Mouse (Mus musculus) granulocyte monocyte progenitor cell, adult 5-6 weeks (primary cell): ENCODE measurements around the gene Sprr2d. TPM values are rescaled to one million over a fixed set of nuclear protein-coding genes. Genes with fewer than 3 reads are reported as not detected.

Experiments used
- ATAC-seq: replicated peaks from 2 replicates; pipeline ENCODE4 v1.8.0; 2016; ENCODE audit warnings: mild to moderate bottlenecking, moderate TSS enrichment, inconsistent platforms; ENCODE audit not compliant: poor library complexity, severe bottlenecking
- total RNA-seq, 2 experiments: library from RNA; stranded (forward) in 1 of 2; stranded (reverse) in 1 of 2; fragments of 200-712, 200-1000 nt in 1 of 2; fragments of >200 nt in 1 of 2; fragmentation: Nextera tagmentation in 1 of 2; gene quantifications; 2 replicates each; pipeline ENCODE4 v1.2.3; 2014 to 2017

The Sprr2d gene
- total RNA-seq (2014; fragmentation: Nextera tagmentation) (not detected in 2 replicates), total RNA-seq (2017) (not detected in 2 replicates)

DNA sequence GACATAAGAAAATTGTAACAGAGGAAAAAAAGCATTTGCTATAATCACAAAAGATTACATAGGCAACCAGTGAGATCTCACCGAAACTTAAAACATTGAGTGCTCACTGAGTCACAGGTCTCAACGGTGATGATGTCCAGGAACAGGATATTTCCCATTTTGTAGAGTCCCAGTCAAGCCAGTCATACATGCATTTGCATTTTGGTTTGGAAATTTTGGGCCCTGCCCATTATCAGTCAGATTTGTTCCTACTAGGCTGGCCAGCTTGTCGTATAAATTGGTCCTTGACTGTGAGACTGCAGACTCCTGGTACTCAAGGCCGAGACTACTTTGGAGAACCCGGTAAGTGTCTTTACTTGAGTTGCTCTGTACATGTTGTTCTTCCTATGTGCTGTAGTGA, at the start of gene Sprr2d:
Gene Sprr2d (plus strand): TSS at position 301 of the 400 bp plus-strand sequence.
- ATAC-seq = no peak

DNA sequence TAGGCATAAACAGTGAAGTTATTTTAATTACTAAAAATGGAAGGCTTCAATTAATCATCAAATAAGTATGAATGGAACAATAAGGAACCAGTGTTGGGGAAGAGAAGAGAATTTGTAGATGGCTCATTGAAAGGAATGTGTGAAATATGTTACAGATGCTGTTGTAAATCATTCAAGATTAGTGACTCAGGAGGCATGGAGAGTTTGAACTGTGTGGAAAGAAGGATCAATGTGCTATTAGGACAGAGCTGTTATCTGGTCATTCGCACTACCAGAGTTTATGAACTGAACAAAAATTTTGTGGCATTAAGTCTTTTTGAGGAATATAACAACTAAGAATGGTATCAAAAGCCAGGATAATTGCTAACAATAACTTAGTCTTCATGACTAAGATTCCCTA, 31.5 kb upstream of the Sprr2d start:
- ATAC-seq = no peak

DNA sequence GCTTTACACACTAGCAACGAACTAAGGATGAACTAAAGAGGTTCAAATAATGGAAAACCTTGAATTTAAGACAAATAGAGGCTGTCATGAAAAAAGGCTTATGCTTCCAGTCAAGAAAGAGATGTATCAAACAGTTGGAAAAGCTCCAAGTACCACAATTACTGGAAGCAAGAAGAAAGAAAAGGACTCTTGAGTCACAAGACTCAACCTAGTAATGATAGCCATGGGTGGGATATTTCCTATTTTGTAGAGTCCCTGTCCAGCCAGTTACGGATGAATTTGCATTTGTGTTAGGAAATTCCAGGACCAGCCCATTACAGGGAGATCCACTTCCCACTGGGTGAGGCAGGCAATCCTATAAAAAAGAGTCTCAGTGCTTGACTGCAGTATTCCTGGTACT, 22.6 kb upstream of the Sprr2d start, which contains the start of gene Sprr2b:
Gene Sprr2b (plus strand): TSS at position 301 of the 400 bp plus-strand sequence.
- ATAC-seq = no peak

- no peak for ATAC-seq
Measured at GRCm38 (mm10) chr3:92317384-92317783, 21.6 kb upstream of the Sprr2d start.

DNA sequence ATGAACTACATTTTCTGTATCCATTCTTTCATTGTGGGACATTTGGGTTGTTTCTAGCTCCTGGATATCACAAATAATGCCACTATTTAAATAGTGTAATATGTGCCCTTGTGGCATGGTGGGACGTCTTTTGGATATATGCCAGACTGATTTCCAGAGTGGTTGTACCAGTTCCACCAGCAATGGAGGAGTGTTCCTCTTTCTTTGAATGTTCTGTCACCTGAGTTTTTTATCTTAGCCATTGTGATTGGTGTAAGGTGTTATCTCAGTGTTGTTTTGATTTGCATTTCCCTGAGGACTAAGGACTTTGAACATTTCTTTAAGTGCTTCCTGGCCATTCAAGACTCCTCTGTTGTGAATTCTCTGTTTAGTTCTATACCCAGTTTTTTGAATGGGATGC, 2.7 kb upstream of the Sprr2d start:
- no peak for ATAC-seq

GRCm38 (mm10) chr3:92351843-92352242, 12.9 kb downstream of the Sprr2d start, which contains the start of gene Sprr2e:
Sprr2e (plus strand) TSS chr3:92352143.
- ATAC-seq = no peak

DNA sequence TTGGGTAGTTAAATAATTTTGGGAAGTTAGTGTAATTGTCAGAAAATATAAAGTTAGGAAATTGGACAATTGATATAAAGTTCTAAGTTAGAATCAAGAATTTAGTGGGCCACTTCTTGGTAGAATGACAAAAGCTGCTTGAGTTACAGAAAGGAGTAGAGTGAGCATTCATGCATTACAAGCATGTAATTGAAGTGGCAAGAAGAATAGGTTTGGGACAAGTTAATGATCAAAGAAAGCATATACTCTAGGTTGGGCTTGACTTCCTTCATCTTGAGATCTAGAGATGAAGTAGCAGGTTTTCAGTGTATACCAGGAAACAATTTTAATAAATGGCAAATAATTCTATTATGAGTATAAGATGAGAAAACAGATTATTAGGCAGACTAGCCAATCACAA, 22.7 kb downstream of the Sprr2d start:
- no peak for ATAC-seq

DNA sequence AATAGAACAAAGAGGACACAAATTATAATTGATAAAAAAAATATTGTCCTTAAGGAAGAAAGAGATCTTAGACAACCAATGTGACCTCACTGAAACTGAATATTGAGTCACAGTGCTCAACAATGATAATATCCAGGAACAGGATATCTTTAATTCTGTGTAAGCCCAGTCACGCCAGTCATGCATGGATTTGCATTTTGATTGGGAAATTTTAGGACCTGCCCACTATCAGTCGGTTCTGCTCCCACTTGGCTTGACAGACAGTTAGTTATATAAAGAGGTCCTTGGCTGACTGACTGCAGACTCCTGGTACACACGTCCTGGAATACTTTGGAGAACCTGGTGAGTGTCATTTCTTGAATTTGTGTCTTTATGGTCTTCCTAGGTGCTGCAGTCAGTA, 25.9 kb downstream of the Sprr2d start, which contains the start of gene Sprr2f:
Gene Sprr2f (plus strand): TSS at position 301 of the 400 bp plus-strand sequence.
- no peak for ATAC-seq

GRCm38 (mm10) chr3:92373613-92374012, 34.7 kb downstream of the Sprr2d start:
- ATAC-seq = no peak

GRCm38 (mm10) chr3:92385385-92385784, 46.4 kb downstream of the Sprr2d start, which contains the start of gene Sprr2h:
Sprr2h (plus strand) TSS chr3:92385685.
- no peak for ATAC-seq

Other genes starting within 250 kb of the Sprr2d start
- gene Prr9, start 215.2 kb upstream of the Sprr2d start, total RNA-seq (2014; fragmentation: Nextera tagmentation) = not detected in 2 replicates
- gene Prr9, start 215.2 kb upstream of the Sprr2d start, total RNA-seq (2017) = not detected in 2 replicates
- not detected in 2 replicates for gene Lelp1, start 196.4 kb upstream of the Sprr2d start, total RNA-seq (2014; fragmentation: Nextera tagmentation)
- not detected in 2 replicates for gene Lelp1, start 196.4 kb upstream of the Sprr2d start, total RNA-seq (2017)
- gene Sprr2a1, start 123.3 kb upstream of the Sprr2d start, total RNA-seq (2014; fragmentation: Nextera tagmentation) = not detected in 2 replicates
- not detected in 2 replicates for gene Sprr2a1, start 123.3 kb upstream of the Sprr2d start, total RNA-seq (2017)
- not detected in 2 replicates for gene Sprr2a2, start 123.2 kb upstream of the Sprr2d start, total RNA-seq (2014; fragmentation: Nextera tagmentation)
- not detected in 2 replicates for gene Sprr2a2, start 123.2 kb upstream of the Sprr2d start, total RNA-seq (2017)
- not detected in 2 replicates for gene Sprr2a3, start 53.7 kb upstream of the Sprr2d start, total RNA-seq (2014; fragmentation: Nextera tagmentation)
- gene Sprr2a3, start 53.7 kb upstream of the Sprr2d start, total RNA-seq (2017) = not detected in 2 replicates
- not detected in 2 replicates for gene Sprr2b, start 22.5 kb upstream of the Sprr2d start, total RNA-seq (2014; fragmentation: Nextera tagmentation)
- not detected in 2 replicates for gene Sprr2b, start 22.5 kb upstream of the Sprr2d start, total RNA-seq (2017)
- not detected in 2 replicates for gene Sprr2e, start 13.0 kb downstream of the Sprr2d start, total RNA-seq (2014; fragmentation: Nextera tagmentation)
- gene Sprr2e, start 13.0 kb downstream of the Sprr2d start, total RNA-seq (2017) = not detected in 2 replicates
- not detected in 2 replicates for gene Sprr2f, start 26.0 kb downstream of the Sprr2d start, total RNA-seq (2014; fragmentation: Nextera tagmentation)
- not detected in 2 replicates for gene Sprr2f, start 26.0 kb downstream of the Sprr2d start, total RNA-seq (2017)
- not detected in 2 replicates for gene Sprr2h, start 46.5 kb downstream of the Sprr2d start, total RNA-seq (2014; fragmentation: Nextera tagmentation)
- gene Sprr2h, start 46.5 kb downstream of the Sprr2d start, total RNA-seq (2017) = not detected in 2 replicates
- gene Sprr2i, start 68.9 kb downstream of the Sprr2d start, total RNA-seq (2014; fragmentation: Nextera tagmentation) = not detected in 2 replicates
- not detected in 2 replicates for gene Sprr2i, start 68.9 kb downstream of the Sprr2d start, total RNA-seq (2017)
- not detected in 2 replicates for gene Sprr2j-ps, start 78.9 kb downstream of the Sprr2d start, total RNA-seq (2014; fragmentation: Nextera tagmentation)
- not detected in 2 replicates for gene Sprr2j-ps, start 78.9 kb downstream of the Sprr2d start, total RNA-seq (2017)
- 5.2 and 10.9 TPM in 2 replicates for gene Gm9774, start 90.3 kb downstream of the Sprr2d start, total RNA-seq (2014; fragmentation: Nextera tagmentation)
- 1.2 TPM in 2 replicates for gene Gm9774, start 90.3 kb downstream of the Sprr2d start, total RNA-seq (2017)
- gene Sprr2k, start 93.4 kb downstream of the Sprr2d start, total RNA-seq (2014; fragmentation: Nextera tagmentation) = not detected in 2 replicates
- not detected in 2 replicates for gene Sprr2k, start 93.4 kb downstream of the Sprr2d start, total RNA-seq (2017)
- not detected in 2 replicates for gene Sprr1b, start 99.6 kb downstream of the Sprr2d start, total RNA-seq (2014; fragmentation: Nextera tagmentation)
- gene Sprr1b, start 99.6 kb downstream of the Sprr2d start, total RNA-seq (2017) = not detected in 2 replicates
- not detected in 2 replicates for gene Sprr3, start 119.6 kb downstream of the Sprr2d start, total RNA-seq (2014; fragmentation: Nextera tagmentation)
- gene Sprr3, start 119.6 kb downstream of the Sprr2d start, total RNA-seq (2017) = not detected in 2 replicates
- gene Sprr1a, start 146.8 kb downstream of the Sprr2d start, total RNA-seq (2014; fragmentation: Nextera tagmentation) = not detected in 2 replicates
- not detected in 2 replicates for gene Sprr1a, start 146.8 kb downstream of the Sprr2d start, total RNA-seq (2017)
- gene Sprr4, start 161.4 kb downstream of the Sprr2d start, total RNA-seq (2014; fragmentation: Nextera tagmentation) = not detected in 2 replicates
- gene Sprr4, start 161.4 kb downstream of the Sprr2d start, total RNA-seq (2017) = not detected in 2 replicates
- gene 2310046K23Rik, start 195.4 kb downstream of the Sprr2d start, total RNA-seq (2014; fragmentation: Nextera tagmentation) = not detected in 2 replicates
- not detected in 2 replicates for gene 2310046K23Rik, start 195.4 kb downstream of the Sprr2d start, total RNA-seq (2017)
- gene Ivl, start 234.6 kb downstream of the Sprr2d start, total RNA-seq (2014; fragmentation: Nextera tagmentation) = not detected in 2 replicates
- not detected in 2 replicates for gene Ivl, start 234.6 kb downstream of the Sprr2d start, total RNA-seq (2017)
- not detected in 2 replicates for gene Smcp, start 249.9 kb downstream of the Sprr2d start, total RNA-seq (2014; fragmentation: Nextera tagmentation)
- not detected in 2 replicates for gene Smcp, start 249.9 kb downstream of the Sprr2d start, total RNA-seq (2017)